Mouse (Mus musculus) lung, embryonic 16.5 days (tissue): ENCODE results near the gene Nhsl2. TPM values are rescaled to one million over a fixed set of nuclear protein-coding genes. Genes with fewer than 3 reads are reported as not detected.

ENCODE experiments used
- ATAC-seq: fragments of 200-750 bp; cut with Nextera tagmentation; 2 replicates; pipeline ENCODE4 v1.8.0; 2017; ENCODE audit warnings: low read depth, mild to moderate bottlenecking, moderate library complexity
- H3K27ac ChIP-seq: fragments of 300-500 bp; sonication (generic); 2 replicates; pipeline ENCODE4 v1.5.1; 2014; ENCODE audit warnings: mild to moderate bottlenecking, control low read depth, low read length
- H3K27me3 ChIP-seq: fragments of 300-500 bp; sonication (generic); 2 replicates; pipeline ENCODE4 v1.6.1; 2014; ENCODE audit warnings: low read depth, low read length, mixed read lengths; ENCODE audit not compliant: control insufficient read depth, insufficient read depth
- H3K36me3 ChIP-seq: fragments of 300-500 bp; sonication (generic); 2 replicates; pipeline ENCODE4 v1.6.1; 2014; ENCODE audit warnings: low read length; ENCODE audit not compliant: control insufficient read depth, insufficient read depth
- H3K4me1 ChIP-seq: fragments of 300-500 bp; sonication (generic); replicated peaks from 2 replicates; pipeline ENCODE4 v1.6.1; 2014; ENCODE audit warnings: low read length, mixed read lengths; ENCODE audit not compliant: control insufficient read depth, insufficient read depth
- H3K4me2 ChIP-seq: fragments of 300-500 bp; sonication (generic); 2 replicates; pipeline ENCODE4 v1.6.1; 2014; ENCODE audit warnings: low read depth, low read length, control low read depth
- H3K4me3 ChIP-seq: fragments of 300-500 bp; sonication (generic); 2 replicates; pipeline ENCODE4 v1.5.1; 2014; ENCODE audit warnings: mild to moderate bottlenecking, low read length, control low read depth
- H3K9ac ChIP-seq: fragments of 300-500 bp; sonication (generic); 2 replicates; pipeline ENCODE4 v1.6.1; 2014; ENCODE audit warnings: low read length, control low read depth
- H3K9me3 ChIP-seq: fragments of 300-500 bp; sonication (generic); 2 replicates; pipeline ENCODE4 v1.6.1; 2016; ENCODE audit warnings: low read length; ENCODE audit not compliant: control insufficient read depth
- WGBS: fragments of 180-500 bp; shearing (Covaris S2); extraction: QIAGEN DNeasy Blood & Tissue Kit; methylation state at CpG from one replicate; pipeline ENCODE4 v1.1.7; 2014; 5-methylcytosine and 5-hydroxymethylcytosine counted together
- polyA plus RNA-seq: library from polyadenylated mRNA; unstranded; fragments of >200 nt; fragmentation: Nextera tagmentation; extraction: Ambion mirVana; gene quantifications from 2 replicates; pipeline ENCODE4 v1.2.1, GENCODE M21; 2015

The Nhsl2 gene
- polyA plus RNA-seq, 1 experiment from 2014 or later = 4.5 TPM

GRCm38 (mm10) chrX:101981450-101981849, 132.3 kb downstream of the Nhsl2 start:
- H3K4me2 ChIP-seq = no peak overlapping the region
- no peaks in the 10 kb centered on the region; the same call in 1 of the 2 replicates for H3K27me3 ChIP-seq
- 35% methylated on average over 2 of the region's 2 CpGs for WGBS
- H3K36me3 ChIP-seq = no peaks in the 10 kb centered on the region
- no peak overlapping the region for H3K9ac ChIP-seq
- H3K4me1 ChIP-seq = peaks cover 5% of the 10 kb centered on the region; the same call in 1 of the 2 replicates
- no peak for ATAC-seq
- no peaks in the 10 kb centered on the region for H3K9me3 ChIP-seq
- H3K27ac ChIP-seq = no peak overlapping the region
- H3K4me3 ChIP-seq = no peak overlapping the region

- no peak overlapping the region for H3K4me3 ChIP-seq
- peaks cover 5% of the 10 kb centered on the region; the same call in 1 of the 2 replicates for H3K4me1 ChIP-seq
- H3K9me3 ChIP-seq = no peaks in the 10 kb centered on the region
- H3K27me3 ChIP-seq = no peaks in the 10 kb centered on the region; the same call in 1 of the 2 replicates
- WGBS = 33% methylated on average over 6 of the region's 6 CpGs
- H3K36me3 ChIP-seq = no peaks in the 10 kb centered on the region
- no peak overlapping the region for H3K4me2 ChIP-seq
- peak; percentile 56; the same call in 1 of the 2 replicates for ATAC-seq
- no peak overlapping the region for H3K9ac ChIP-seq
- no peak overlapping the region for H3K27ac ChIP-seq
Measured at GRCm38 (mm10) chrX:101983638-101984037, 134.5 kb downstream of the Nhsl2 start.

- 43% methylated on average over 9 of the region's 9 CpGs for WGBS
- no peak for ATAC-seq
- no peak overlapping the region for H3K9ac ChIP-seq
- H3K4me2 ChIP-seq = no peak overlapping the region
- no peaks in the 10 kb centered on the region for H3K9me3 ChIP-seq
- H3K4me3 ChIP-seq = no peak overlapping the region
- H3K27ac ChIP-seq = no peak overlapping the region
- H3K4me1 ChIP-seq = peaks cover 5% of the 10 kb centered on the region; the same call in 1 of the 2 replicates
- no peaks in the 10 kb centered on the region for H3K36me3 ChIP-seq
- H3K27me3 ChIP-seq = no peaks in the 10 kb centered on the region
Measured at GRCm38 (mm10) chrX:101986657-101987367, 137.6 kb downstream of the Nhsl2 start.

GRCm38 (mm10) chrX:101993841-101994571, 144.8 kb downstream of the Nhsl2 start:
- Histone ChIP-seq H3K4me2 (no peak overlapping the region), H3K9ac (no peak overlapping the region), H3K27me3 (no peaks in the 10 kb centered on the region; the same call in 1 of the 2 replicates), H3K4me1 (peaks cover 7% of the 10 kb centered on the region), H3K36me3 (no peaks in the 10 kb centered on the region), H3K27ac (peak overlapping the region; percentile 48), H3K4me3 (no peak overlapping the region), H3K9me3 (no peaks in the 10 kb centered on the region)
- WGBS = 26% methylated on average over 12 of the region's 12 CpGs
- ATAC-seq = peak; percentile 92

- no peak overlapping the region for H3K4me3 ChIP-seq
- H3K4me1 ChIP-seq = peaks cover 7% of the 10 kb centered on the region
- H3K27me3 ChIP-seq = no peaks in the 10 kb centered on the region; the same call in none of the 2 replicates
- H3K9ac ChIP-seq = no peak overlapping the region
- no peak overlapping the region for H3K27ac ChIP-seq
- ATAC-seq = no peak
- no peak overlapping the region for H3K4me2 ChIP-seq
- H3K9me3 ChIP-seq = no peaks in the 10 kb centered on the region
- H3K36me3 ChIP-seq = no peaks in the 10 kb centered on the region
- WGBS = 81% methylated on average over 2 of the region's 2 CpGs
Measured at GRCm38 (mm10) chrX:101996726-101997125, 147.5 kb downstream of the Nhsl2 start.

GRCm38 (mm10) chrX:102003632-102004315, 154.6 kb downstream of the Nhsl2 start:
- peak overlapping the region; percentile 28 for H3K4me3 ChIP-seq
- 0 out of 2 replicates have a peak, but pooled peaks cover 2% of the 10 kb centered on the region for H3K4me1 ChIP-seq
- 16% methylated on average over 20 of the region's 20 CpGs for WGBS
- H3K9ac ChIP-seq = peak overlapping the region; percentile 18; the same call in 1 of the 2 replicates
- H3K36me3 ChIP-seq = no peaks in the 10 kb centered on the region
- H3K27me3 ChIP-seq = peaks cover 6% of the 10 kb centered on the region; the same call in 1 of the 2 replicates
- no peak overlapping the region for H3K27ac ChIP-seq
- ATAC-seq = peak; percentile 11; the same call in 1 of the 2 replicates
- H3K4me2 ChIP-seq = peak overlapping the region; percentile 55
- no peaks in the 10 kb centered on the region for H3K9me3 ChIP-seq

GRCm38 (mm10) chrX:102004370-102004769, 155.2 kb downstream of the Nhsl2 start:
- ATAC-seq = 0 out of 2 replicates have a peak, but pooled peaks have one; percentile 3
- no peak overlapping the region for H3K27ac ChIP-seq
- H3K27me3 ChIP-seq = peaks cover 6% of the 10 kb centered on the region; the same call in 1 of the 2 replicates
- H3K36me3 ChIP-seq = no peaks in the 10 kb centered on the region
- 0 out of 2 replicates have a peak, but pooled peaks cover 2% of the 10 kb centered on the region for H3K4me1 ChIP-seq
- no peaks in the 10 kb centered on the region for H3K9me3 ChIP-seq
- 14% methylated on average over 7 of the region's 7 CpGs for WGBS
- peak overlapping the region; percentile 28 for H3K4me3 ChIP-seq
- H3K9ac ChIP-seq = no peak overlapping the region
- H3K4me2 ChIP-seq = peak overlapping the region; percentile 55

- H3K27ac ChIP-seq = peak overlapping the region; percentile 53; the same call in 1 of the 2 replicates
- peak overlapping the region; percentile 55 for H3K4me2 ChIP-seq
- no peaks in the 10 kb centered on the region for H3K9me3 ChIP-seq
- peak overlapping the region; percentile 24; the same call in 1 of the 2 replicates for H3K4me3 ChIP-seq
- H3K27me3 ChIP-seq = peaks cover 6% of the 10 kb centered on the region; the same call in 1 of the 2 replicates
- peak overlapping the region; percentile 30 for H3K9ac ChIP-seq
- peak; percentile 83 for ATAC-seq
- WGBS = 12% methylated on average over 8 of the region's 10 CpGs
- no peaks in the 10 kb centered on the region for H3K36me3 ChIP-seq
- 0 out of 2 replicates have a peak, but pooled peaks cover 2% of the 10 kb centered on the region for H3K4me1 ChIP-seq
Measured at GRCm38 (mm10) chrX:102005141-102005641, 156.0 kb downstream of the Nhsl2 start.
